Mouse (Mus musculus): ENCODE data around the gene Gfpt1.

DNA sequence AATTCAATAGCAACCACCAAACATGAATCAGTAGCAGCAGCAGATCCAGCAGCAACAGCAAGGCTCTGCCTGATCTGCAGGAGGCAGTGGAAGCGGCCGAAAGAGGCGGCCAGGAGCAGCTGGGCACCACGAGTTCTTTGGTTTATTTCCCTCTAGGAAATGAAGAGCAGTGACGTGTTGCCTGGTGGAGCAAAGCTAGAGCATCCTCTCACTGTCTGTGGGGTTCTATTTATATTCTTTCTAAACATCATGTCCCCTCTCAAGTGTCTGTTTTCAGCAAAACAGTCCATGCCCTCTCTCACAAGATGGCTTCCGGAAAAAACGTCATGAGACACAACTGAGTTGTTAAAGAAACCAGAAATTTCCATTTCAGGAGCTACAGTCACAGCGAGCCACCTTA, 3.5 kb upstream of the Gfpt1 start:
- no peak for TF ChIP-seq GATA1 (IDR thresholded peaks at IDR 0.05; ENCODE audit: borderline replicate concordance, low read length)
- TF ChIP-seq FLI1 (IDR thresholded peaks at IDR 0.05; ENCODE audit: low read length), result no peak
